Mouse (Mus musculus) forebrain, embryonic 15.5 days (tissue): ENCODE results near the gene Fyn. TPM values are rescaled to one million over a fixed set of nuclear protein-coding genes. Genes with fewer than 3 reads are reported as not detected.

ENCODE experiments used
- ATAC-seq: fragments of 200-750 bp; cut with Nextera tagmentation; replicated peaks from 2 replicates; pipeline ENCODE4 v1.8.0; 2017; ENCODE audit warnings: mild to moderate bottlenecking, moderate TSS enrichment, moderate library complexity
- H3K27ac ChIP-seq: fragments of 300-500 bp; sonication (generic); replicated peaks from 2 replicates; pipeline ENCODE4 v1.5.1; 2015; ENCODE audit warnings: mild to moderate bottlenecking, inconsistent platforms
- H3K27me3 ChIP-seq: fragments of 300-500 bp; sonication (generic); 2 replicates; pipeline ENCODE4 v1.6.1; 2015; ENCODE audit warnings: inconsistent platforms
- H3K36me3 ChIP-seq: fragments of 300-500 bp; sonication (generic); 2 replicates; pipeline ENCODE4 v1.6.1; 2015; ENCODE audit warnings: mild to moderate bottlenecking, inconsistent platforms
- H3K4me1 ChIP-seq: fragments of 300-500 bp; sonication (generic); 2 replicates; pipeline ENCODE4 v1.6.1; 2015; ENCODE audit warnings: inconsistent platforms
- H3K4me2 ChIP-seq: fragments of 300-500 bp; sonication (generic); replicated peaks from 2 replicates; pipeline ENCODE4 v1.6.1; 2015; ENCODE audit warnings: mild to moderate bottlenecking, inconsistent platforms
- H3K4me3 ChIP-seq: fragments of 300-500 bp; sonication (generic); 2 replicates; pipeline ENCODE4 v1.5.1; 2015; ENCODE audit warnings: mild to moderate bottlenecking, inconsistent platforms
- H3K9ac ChIP-seq: fragments of 300-500 bp; sonication (generic); replicated peaks from 2 replicates; pipeline ENCODE4 v1.6.1; 2015; ENCODE audit warnings: mild to moderate bottlenecking, inconsistent platforms
- H3K9me3 ChIP-seq: fragments of 300-500 bp; sonication (generic); 2 replicates; pipeline ENCODE4 v1.6.1; 2016; ENCODE audit warnings: inconsistent platforms
- WGBS: fragments of 180-500 bp; shearing (Covaris S2); methylation state at CpG from one replicate; pipeline ENCODE4 v1.1.7; 2015; ENCODE audit warnings: mixed read lengths; 5-methylcytosine and 5-hydroxymethylcytosine counted together
- polyA plus RNA-seq: library from polyadenylated mRNA; unstranded; fragments of >200 nt; fragmentation: Nextera tagmentation; extraction: Ambion mirVana; gene quantifications from 2 replicates; pipeline ENCODE4 v1.2.1, GENCODE M21; 2015

Gene Fyn
- polyA plus RNA-seq, 1 experiment from 2014 or later = 79.3 TPM

- no peaks in the 10 kb centered on the region for H3K27me3 ChIP-seq
- H3K4me2 ChIP-seq = no peak overlapping the region
- H3K9me3 ChIP-seq = no peaks in the 10 kb centered on the region
- H3K4me3 ChIP-seq = no peak overlapping the region
- peaks cover 8% of the 10 kb centered on the region; the same call in 1 of the 2 replicates for H3K36me3 ChIP-seq
- H3K27ac ChIP-seq = peak overlapping the region; percentile 98
- peak; percentile 76 for ATAC-seq
- H3K4me1 ChIP-seq = peaks cover 55% of the 10 kb centered on the region
- WGBS = 2% methylated on average over 7 of the region's 7 CpGs
- peak overlapping the region; percentile 35 for H3K9ac ChIP-seq
Observed at GRCm38 (mm10) chr10:39540995-39541394, 172.3 kb downstream of the Fyn start.

DNA sequence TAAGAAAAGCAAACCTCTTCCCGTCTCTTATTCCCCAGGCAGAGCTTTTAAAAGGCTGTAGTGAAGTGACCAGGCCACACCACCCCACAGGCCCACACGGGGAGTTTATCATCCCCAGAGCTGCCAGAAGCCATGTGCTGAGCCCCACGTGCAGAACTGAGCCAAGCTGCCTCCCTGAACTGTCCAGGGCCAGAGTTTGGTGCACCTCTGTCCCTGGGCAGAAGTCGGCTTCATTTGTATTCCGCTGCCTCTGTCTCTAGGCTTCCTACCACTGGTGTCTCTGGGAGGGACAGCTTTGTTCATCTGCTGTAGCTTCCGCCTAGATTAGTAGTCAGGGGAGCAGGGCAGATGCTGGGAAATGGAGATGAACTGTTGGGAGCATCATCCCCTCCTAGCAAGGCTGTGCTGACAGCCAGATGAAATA, 172.8 kb downstream of the Fyn start:
- Histone ChIP-seq H3K4me1 (peaks cover 53% of the 10 kb centered on the region), H3K9me3 (no peaks in the 10 kb centered on the region), H3K27me3 (no peaks in the 10 kb centered on the region), H3K9ac (peak overlapping the region; percentile 35), H3K27ac (peak overlapping the region; percentile 98), H3K4me3 (no peak overlapping the region), H3K4me2 (no peak overlapping the region), H3K36me3 (peaks cover 8% of the 10 kb centered on the region; the same call in 1 of the 2 replicates)
- WGBS = 9% methylated on average over 6 of the region's 6 CpGs
- peak; percentile 47 for ATAC-seq

DNA sequence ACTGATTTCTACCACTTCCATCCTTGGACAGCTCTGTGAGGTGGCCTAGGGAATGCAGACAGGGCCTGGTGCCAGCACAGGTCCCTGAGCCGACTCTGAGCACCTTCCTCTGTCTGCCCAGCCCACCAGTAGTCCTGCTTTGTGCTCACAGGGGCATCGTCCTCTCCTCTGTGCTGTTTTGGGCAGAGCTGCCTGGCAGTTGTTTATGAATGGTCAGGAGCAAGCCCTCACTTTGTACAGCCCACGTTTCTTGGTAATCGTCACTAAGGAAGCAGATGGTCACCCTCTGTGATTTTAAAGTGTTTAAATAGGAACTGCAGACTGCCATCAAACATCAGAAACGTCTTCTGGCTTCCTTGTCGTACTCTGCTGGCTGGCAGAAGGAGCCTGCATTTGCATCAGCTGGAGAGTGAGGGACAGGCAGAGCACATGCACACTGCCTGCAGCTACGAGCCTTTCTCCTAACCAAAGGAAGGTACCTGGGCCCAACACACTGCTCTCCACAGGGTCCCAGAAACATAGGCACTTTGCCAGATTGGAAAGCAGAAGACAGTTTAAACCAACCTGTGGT, 173.4 kb downstream of the Fyn start:
- Histone ChIP-seq H3K27ac (peak overlapping the region; percentile 98), H3K9me3 (no peaks in the 10 kb centered on the region), H3K27me3 (no peaks in the 10 kb centered on the region), H3K4me1 (peaks cover 58% of the 10 kb centered on the region), H3K36me3 (peaks cover 8% of the 10 kb centered on the region; the same call in 1 of the 2 replicates), H3K9ac (peak overlapping the region; percentile 35), H3K4me3 (no peak overlapping the region), H3K4me2 (no peak overlapping the region)
- 6% methylated on average over 7 of the region's 7 CpGs for WGBS
- peak; percentile 69 for ATAC-seq

DNA sequence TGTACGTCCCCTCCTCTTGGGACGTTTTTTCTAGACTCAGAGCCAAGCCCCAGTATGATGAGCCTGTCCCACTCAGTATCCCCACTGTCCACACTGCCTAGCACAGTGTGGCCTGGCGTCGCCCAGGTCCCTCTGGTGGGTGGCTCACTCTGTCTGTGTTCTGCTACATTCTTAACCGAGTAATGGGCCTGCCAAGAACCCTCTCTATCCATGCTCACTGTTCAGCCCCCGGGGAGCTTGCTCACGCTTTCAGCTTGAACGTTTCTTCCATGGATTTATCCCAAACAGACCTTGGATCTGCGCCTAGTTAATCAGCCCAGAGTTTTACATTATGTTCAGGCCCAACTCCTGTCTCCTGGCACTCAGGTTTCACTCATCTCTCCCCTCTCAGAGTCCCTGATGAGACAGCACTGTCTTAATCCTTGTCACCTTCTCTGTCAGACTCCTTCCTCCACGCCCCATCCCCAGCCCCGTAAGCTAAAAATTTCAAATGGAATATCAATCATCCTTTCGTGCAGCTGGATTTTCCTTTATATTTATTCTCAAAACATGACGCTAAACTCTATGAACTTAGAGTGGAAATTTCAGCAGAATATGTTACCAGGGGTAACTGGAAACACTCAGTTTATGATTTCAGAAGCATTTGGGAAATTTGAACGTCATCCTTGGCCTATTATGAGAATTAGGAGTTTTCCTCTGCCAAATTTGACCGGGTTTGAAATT, 174.0 kb downstream of the Fyn start:
- no peaks in the 10 kb centered on the region for H3K9me3 ChIP-seq
- no peak overlapping the region for H3K4me2 ChIP-seq
- H3K27me3 ChIP-seq = no peaks in the 10 kb centered on the region
- H3K27ac ChIP-seq = peak overlapping the region; percentile 98
- peaks cover 8% of the 10 kb centered on the region; the same call in 1 of the 2 replicates for H3K36me3 ChIP-seq
- H3K4me3 ChIP-seq = no peak overlapping the region
- H3K4me1 ChIP-seq = peaks cover 64% of the 10 kb centered on the region
- H3K9ac ChIP-seq = peak overlapping the region; percentile 35
- 44% methylated on average over 15 of the region's 15 CpGs for WGBS
- ATAC-seq = peak; percentile 47

DNA sequence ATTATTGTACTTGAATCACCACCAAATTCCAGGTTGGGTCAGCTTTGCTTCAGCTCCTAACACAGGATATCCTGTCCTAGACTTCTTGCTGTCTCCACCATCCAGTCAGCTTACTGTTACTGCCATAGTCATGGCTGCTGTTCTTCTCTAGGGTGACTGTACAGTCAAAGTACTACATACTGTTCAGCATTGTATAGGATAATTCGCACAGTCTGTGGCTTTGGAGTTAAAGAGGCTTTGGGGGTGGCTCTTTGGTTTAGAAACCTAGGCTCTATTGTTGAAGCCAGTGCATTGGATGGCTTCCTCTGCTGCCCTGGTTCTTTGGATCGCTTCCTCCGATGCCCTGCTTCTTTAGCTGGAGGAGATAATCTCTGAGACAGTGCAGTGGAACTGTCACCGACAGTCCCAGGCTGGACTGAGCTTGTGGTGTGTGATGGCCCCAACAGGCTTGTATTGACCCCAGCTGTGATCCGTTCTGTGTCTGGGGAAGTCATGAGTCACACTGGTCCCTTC, 174.7 kb downstream of the Fyn start:
- Histone ChIP-seq H3K36me3 (peaks cover 8% of the 10 kb centered on the region; the same call in 1 of the 2 replicates), H3K4me2 (no peak overlapping the region), H3K27me3 (no peaks in the 10 kb centered on the region), H3K9me3 (no peaks in the 10 kb centered on the region), H3K27ac (peak overlapping the region; percentile 98), H3K4me3 (no peak overlapping the region), H3K9ac (no peak overlapping the region), H3K4me1 (peaks cover 64% of the 10 kb centered on the region)
- ATAC-seq = no peak
- 71% methylated on average over 5 of the region's 5 CpGs for WGBS

DNA sequence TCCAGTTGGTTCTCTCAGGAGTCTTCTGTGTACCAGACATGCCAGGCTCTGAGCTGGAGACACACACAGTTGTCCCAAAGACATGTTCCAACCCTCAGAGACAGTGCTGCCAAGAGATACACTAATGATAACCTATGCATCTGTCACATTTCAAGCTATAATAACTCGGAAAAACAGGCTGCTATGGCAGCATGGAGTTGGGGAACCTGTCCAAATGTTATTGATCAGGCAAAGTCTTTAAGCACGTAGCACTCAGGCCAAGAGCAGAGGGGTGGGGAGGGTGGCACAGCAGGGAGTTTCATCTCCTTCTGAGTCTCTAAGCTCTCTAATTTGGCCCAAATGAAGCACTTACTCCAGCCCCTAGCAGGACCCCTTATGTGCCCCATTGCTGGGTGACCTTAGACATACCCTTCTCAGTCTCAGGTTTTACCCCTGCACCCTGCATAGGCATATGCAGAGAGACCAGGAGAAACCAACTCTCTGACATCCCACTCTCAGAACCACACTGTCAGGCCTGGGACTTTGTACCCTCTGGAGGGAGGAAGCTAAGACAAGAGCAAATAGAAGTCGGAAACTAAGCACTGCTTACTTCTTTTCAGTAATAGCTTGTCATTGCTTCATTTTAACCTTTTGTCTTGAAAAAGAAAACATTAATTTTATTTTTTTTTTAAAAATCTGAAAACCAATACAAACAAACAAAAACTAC, 178.9 kb downstream of the Fyn start:
- H3K4me2 ChIP-seq = no peak overlapping the region
- no peaks in the 10 kb centered on the region for H3K9me3 ChIP-seq
- H3K4me1 ChIP-seq = peaks cover 58% of the 10 kb centered on the region
- H3K36me3 ChIP-seq = 0 out of 2 replicates have a peak, but pooled peaks cover 4% of the 10 kb centered on the region
- no peak; the same call in 1 of the 2 replicates for ATAC-seq
- no peak overlapping the region for H3K4me3 ChIP-seq
- H3K9ac ChIP-seq = no peak overlapping the region
- H3K27me3 ChIP-seq = no peaks in the 10 kb centered on the region
- H3K27ac ChIP-seq = peak overlapping the region; percentile 67
- 67% methylated on average over 3 of the region's 3 CpGs for WGBS

- ATAC-seq = no peak
- Histone ChIP-seq H3K4me3 (no peak overlapping the region), H3K27ac (0 out of 2 replicates have a peak overlapping the region, but pooled peaks have one; percentile 90), H3K9ac (no peak overlapping the region), H3K9me3 (no peaks in the 10 kb centered on the region), H3K4me1 (peaks cover 70% of the 10 kb centered on the region), H3K36me3 (no peaks in the 10 kb centered on the region), H3K27me3 (no peaks in the 10 kb centered on the region), H3K4me2 (no peak overlapping the region)
- 87% methylated on average over 2 of the region's 2 CpGs for WGBS
Observed at GRCm38 (mm10) chr10:39550791-39551190, 182.1 kb downstream of the Fyn start.

DNA sequence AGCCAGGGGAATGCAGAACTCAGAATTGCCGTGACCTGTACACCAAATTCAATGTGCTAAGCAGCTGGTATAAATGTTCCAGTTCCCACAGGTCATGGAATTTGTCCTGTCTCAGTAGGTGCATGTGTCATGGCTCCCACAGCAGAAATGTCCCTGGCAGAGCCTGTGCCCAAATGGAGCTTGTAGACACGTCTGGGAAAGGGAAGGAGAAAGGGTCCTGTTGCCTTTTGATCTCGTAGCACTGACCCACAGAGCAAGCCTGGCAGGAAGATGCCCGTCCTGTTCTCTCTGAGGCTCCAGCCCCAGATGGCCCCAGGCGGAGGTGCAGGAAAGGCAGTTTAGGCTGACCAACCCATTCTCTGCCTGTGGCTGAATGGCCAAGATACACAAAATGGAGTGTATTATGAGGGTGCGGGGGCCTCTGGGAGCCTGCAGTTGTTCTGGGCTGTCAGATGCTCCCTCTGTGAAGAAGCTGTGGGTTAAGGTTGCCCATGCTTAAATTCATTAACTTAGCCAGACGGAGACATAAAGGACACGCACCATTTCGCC, 183.1 kb downstream of the Fyn start:
- Histone ChIP-seq H3K27me3 (no peaks in the 10 kb centered on the region), H3K36me3 (no peaks in the 10 kb centered on the region), H3K9ac (peak overlapping the region; percentile 27; the same call in 1 of the 2 replicates), H3K4me3 (no peak overlapping the region), H3K9me3 (no peaks in the 10 kb centered on the region), H3K4me1 (peaks cover 64% of the 10 kb centered on the region), H3K4me2 (no peak overlapping the region), H3K27ac (peak overlapping the region; percentile 90)
- WGBS = 34% methylated on average over 9 of the region's 9 CpGs
- no peak for ATAC-seq

DNA sequence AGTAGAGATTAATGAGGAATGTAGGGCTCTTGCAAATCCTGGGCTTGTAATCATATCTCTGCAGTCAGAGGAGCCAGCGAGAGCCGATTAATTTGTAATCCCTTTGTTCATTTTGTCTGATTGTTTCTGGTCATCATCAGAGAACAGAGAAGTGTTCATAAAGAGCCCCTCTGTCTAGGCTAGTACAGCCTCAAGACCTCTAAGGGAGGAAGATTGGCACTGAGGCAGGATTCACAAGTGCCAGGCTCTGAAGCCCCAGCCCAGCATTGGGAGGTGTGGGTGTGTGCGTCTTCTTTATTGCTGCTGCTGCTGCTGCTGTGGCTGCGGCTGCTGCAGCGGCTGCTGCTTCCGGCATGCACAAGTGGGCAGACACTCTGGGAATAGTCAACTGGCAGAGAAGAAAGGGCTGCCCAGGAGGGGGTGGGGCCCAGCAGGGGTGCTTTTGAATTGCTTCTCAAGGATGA, 183.7 kb downstream of the Fyn start:
- WGBS = 3% methylated on average over 6 of the region's 6 CpGs

DNA sequence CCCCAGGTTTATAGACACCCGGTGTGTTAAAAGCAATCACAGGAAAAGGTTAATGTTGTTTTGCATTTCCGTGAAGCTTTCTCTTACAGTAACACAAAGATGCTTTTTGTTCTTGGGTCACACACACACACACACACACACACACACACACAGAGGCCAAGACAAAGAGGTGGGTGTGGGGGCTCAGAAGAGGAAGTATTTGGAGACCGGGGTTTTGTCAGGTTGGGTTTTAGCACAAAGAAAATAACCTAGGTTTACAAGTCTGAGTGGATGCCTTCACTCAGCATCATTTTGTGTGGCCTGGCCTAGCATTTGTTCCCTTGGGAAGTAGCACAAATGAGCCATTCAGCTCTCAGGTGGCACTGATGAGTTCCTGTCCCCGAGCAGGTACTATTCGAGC, 184.2 kb downstream of the Fyn start:
- peak overlapping the region; percentile 90 for H3K27ac ChIP-seq
- no peaks in the 10 kb centered on the region for H3K27me3 ChIP-seq
- ATAC-seq = no peak
- no peak overlapping the region for H3K4me2 ChIP-seq
- H3K9me3 ChIP-seq = no peaks in the 10 kb centered on the region
- peak overlapping the region; percentile 27 for H3K9ac ChIP-seq
- H3K4me1 ChIP-seq = peaks cover 62% of the 10 kb centered on the region
- no peak overlapping the region for H3K4me3 ChIP-seq
- WGBS = 8% methylated on average over 5 of the region's 5 CpGs
- H3K36me3 ChIP-seq = no peaks in the 10 kb centered on the region

More for the DNA sequence above, 183.7 kb downstream of the Fyn start:
- H3K9ac ChIP-seq = peak overlapping the region; percentile 27
- H3K27ac ChIP-seq = peak overlapping the region; percentile 90
- H3K27me3 ChIP-seq = no peaks in the 10 kb centered on the region
- H3K9me3 ChIP-seq = no peaks in the 10 kb centered on the region
- H3K4me2 ChIP-seq = no peak overlapping the region; the same call in 1 of the 2 replicates
- no peaks in the 10 kb centered on the region for H3K36me3 ChIP-seq
- H3K4me1 ChIP-seq = peaks cover 59% of the 10 kb centered on the region
- peak; percentile 79 for ATAC-seq
- no peak overlapping the region for H3K4me3 ChIP-seq

DNA sequence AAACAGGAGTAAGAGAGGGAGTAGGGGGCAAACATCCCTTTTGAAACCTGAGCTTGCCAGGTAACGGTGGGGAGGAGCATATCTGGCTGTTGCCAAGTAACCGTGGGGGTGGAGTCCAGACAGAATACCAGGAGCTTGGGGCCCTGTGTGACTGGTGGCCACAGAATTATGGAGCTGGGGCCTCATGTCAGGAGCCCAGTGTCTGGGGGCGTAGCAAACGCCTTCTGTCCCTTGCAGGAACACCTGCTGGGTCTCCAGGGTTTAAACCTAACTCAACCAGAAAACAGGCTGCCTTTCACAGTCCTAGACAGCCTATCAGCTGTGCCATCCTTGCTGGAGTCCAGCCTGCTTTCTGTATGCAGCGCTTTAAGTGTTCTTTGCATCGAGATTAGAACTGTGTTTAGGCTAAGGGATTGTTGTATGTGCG, 186.6 kb downstream of the Fyn start:
- H3K27ac ChIP-seq = peak overlapping the region; percentile 51
- no peaks in the 10 kb centered on the region for H3K9me3 ChIP-seq
- H3K27me3 ChIP-seq = no peaks in the 10 kb centered on the region
- H3K4me1 ChIP-seq = peaks cover 66% of the 10 kb centered on the region
- H3K9ac ChIP-seq = no peak overlapping the region
- H3K4me3 ChIP-seq = no peak overlapping the region
- H3K36me3 ChIP-seq = no peaks in the 10 kb centered on the region
- 25% methylated on average over 7 of the region's 7 CpGs for whole genome bisulfite sequencing
- H3K4me2 ChIP-seq = no peak overlapping the region
- ATAC-seq = no peak
